Mouse (Mus musculus) MEL (cell line): ENCODE measurements at regions not wholly inside any gene's neighbourhood (a gene's known extent, or its start where the extent isn't known, plus 50 kb on each side); places are given as distances from the start of the nearest gene placed in this dataset.

Experiments used
- DNase-seq: peaks from one replicate; pipeline ENCODE4 v3.0.0; 2011; ENCODE audit warnings: low read depth, low spot score
- H3K27ac ChIP-seq: 2 replicates; pipeline ENCODE4 v1.5.1; 2012; ENCODE audit warnings: low read depth, mild to moderate bottlenecking, control low read depth, low read length, moderate library complexity; ENCODE audit not compliant: control insufficient read depth
- H3K27me3 ChIP-seq, 2 experiments: fragments of 150-350 bp in 1 of 2; sonication (generic) in 1 of 2; 2 replicates each; pipeline ENCODE4 v1.6.1; 2012; ENCODE audit warnings: low read length in 2 of 2, mild to moderate bottlenecking in 2 of 2, improper control_type of control experiment in 1 of 2, moderate library complexity in 1 of 2; ENCODE audit not compliant: insufficient read depth in 2 of 2, control insufficient read depth in 1 of 2
- H3K36me3 ChIP-seq, 2 experiments: 2 replicates each; pipeline ENCODE4 v1.6.1; 2012 to 2014; ENCODE audit warnings: low read length in 2 of 2, improper control_type of control experiment in 1 of 2, inconsistent platforms in 1 of 2, mild to moderate bottlenecking in 1 of 2; ENCODE audit not compliant: insufficient read depth in 2 of 2, control insufficient read depth in 1 of 2
- H3K4me1 ChIP-seq, 2 experiments: fragments of 150-350 bp in 1 of 2; sonication (generic) in 1 of 2; 2 replicates each; pipeline ENCODE4 v1.6.1; 2012; ENCODE audit warnings: low read length in 2 of 2, improper control_type of control experiment in 1 of 2, mild to moderate bottlenecking in 1 of 2; ENCODE audit not compliant: insufficient read depth in 2 of 2, control insufficient read depth in 1 of 2
- H3K4me3 ChIP-seq, 2 experiments: fragments of 150-350 bp in 1 of 2; sonication (generic) in 1 of 2; 2 replicates each; pipeline ENCODE4 v1.5.1; 2012; ENCODE audit warnings: low read depth in 2 of 2, low read length in 2 of 2, mild to moderate bottlenecking in 2 of 2, moderate library complexity in 2 of 2, control low read depth in 1 of 2, improper control_type of control experiment in 1 of 2; ENCODE audit not compliant: control insufficient read depth in 1 of 2, insufficient read depth in 1 of 2
- H3K79me2 ChIP-seq: 2 replicates; pipeline ENCODE4 v1.6.1; 2012; ENCODE audit warnings: mild to moderate bottlenecking, low read length, moderate library complexity; ENCODE audit not compliant: control insufficient read depth, poor library complexity, insufficient read depth
- H3K9ac ChIP-seq: 2 replicates; pipeline ENCODE4 v1.6.1; 2012; ENCODE audit warnings: low read depth, mild to moderate bottlenecking, control low read depth, low read length, moderate library complexity; ENCODE audit not compliant: control insufficient read depth, poor library complexity, severe bottlenecking
- H3K9me3 ChIP-seq: fragments of 150-350 bp; sonication (generic); replicated peaks from 2 replicates; pipeline ENCODE4 v1.6.1; 2012; ENCODE audit warnings: mild to moderate bottlenecking, low read length, improper control_type of control experiment, moderate library complexity; ENCODE audit not compliant: insufficient read depth
- BHLHE40 ChIP-seq: IDR thresholded peaks from 2 replicates; pipeline ENCODE4 v1.6.1; 2012; ENCODE audit warnings: low read depth, mild to moderate bottlenecking, inconsistent platforms, low read length, improper control_type of control experiment, borderline replicate concordance
- E2F4 ChIP-seq: IDR thresholded peaks from 2 replicates; pipeline ENCODE4 v1.6.1; 2011; ENCODE audit warnings: low read depth, low read length, improper control_type of control experiment, borderline replicate concordance
- ETS1 ChIP-seq: IDR thresholded peaks from 2 replicates; pipeline ENCODE4 v1.6.1; 2012; ENCODE audit warnings: low read depth, mild to moderate bottlenecking, inconsistent platforms, low read length, improper control_type of control experiment, moderate library complexity
- GATA1 ChIP-seq: IDR thresholded peaks from 2 replicates; pipeline ENCODE4 v1.6.1; 2011; ENCODE audit warnings: low read depth, low read length, improper control_type of control experiment
- JUND ChIP-seq: IDR thresholded peaks from 2 replicates; pipeline ENCODE4 v1.6.1; 2011; ENCODE audit warnings: low read depth, mild to moderate bottlenecking, improper control_type of control experiment, low read length
- MAFK ChIP-seq: IDR thresholded peaks from 2 replicates; pipeline ENCODE4 v1.6.1; 2011; ENCODE audit warnings: low read depth, mild to moderate bottlenecking, low read length, improper control_type of control experiment, borderline replicate concordance
- MAZ ChIP-seq: IDR thresholded peaks from 2 replicates; pipeline ENCODE4 v1.6.1; 2012; ENCODE audit warnings: low read depth, mild to moderate bottlenecking, inconsistent platforms, low read length, improper control_type of control experiment
- MEF2A ChIP-seq: IDR thresholded peaks from 2 replicates; pipeline ENCODE4 v1.6.1; 2014; ENCODE audit warnings: low read depth, mild to moderate bottlenecking, inconsistent platforms, low read length, improper control_type of control experiment; ENCODE audit not compliant: poor library complexity, insufficient replicate concordance, severe bottlenecking; ENCODE audit errors: extremely low read depth
- NELFE ChIP-seq: IDR thresholded peaks from 2 replicates; pipeline ENCODE4 v1.6.1; 2011; ENCODE audit warnings: low read depth, low read length, improper control_type of control experiment
- POLR2A ChIP-seq, 2 experiments: IDR thresholded peaks; 2 replicates each; pipeline ENCODE4 v1.6.1; 2011 to 2012; ENCODE audit warnings: low read length in 2 of 2, mild to moderate bottlenecking in 2 of 2, control low read depth in 1 of 2, improper control_type of control experiment in 1 of 2, low read depth in 1 of 2, moderate library complexity in 1 of 2; ENCODE audit not compliant: control insufficient read depth in 1 of 2, insufficient read depth in 1 of 2, poor library complexity in 1 of 2
- SMC3 ChIP-seq: IDR thresholded peaks from 2 replicates; pipeline ENCODE4 v1.6.1; 2011; ENCODE audit warnings: low read depth, low read length, improper control_type of control experiment
- TAL1 ChIP-seq: IDR thresholded peaks from 2 replicates; pipeline ENCODE4 v1.6.1; 2012; ENCODE audit warnings: mild to moderate bottlenecking, inconsistent platforms, low read length, moderate library complexity, mixed read lengths
- TBP ChIP-seq: IDR thresholded peaks from 2 replicates; pipeline ENCODE4 v1.8.0; 2011; ENCODE audit warnings: low read depth, low read length, improper control_type of control experiment
- TCF12 ChIP-seq: IDR thresholded peaks from 2 replicates; pipeline ENCODE4 v1.6.1; 2014; ENCODE audit warnings: low read depth, mild to moderate bottlenecking, inconsistent platforms, low read length, improper control_type of control experiment, moderate library complexity
- UBTF ChIP-seq: IDR thresholded peaks from 2 replicates; pipeline ENCODE4 v1.6.1; 2012; ENCODE audit warnings: low read depth, mild to moderate bottlenecking, inconsistent platforms, low read length, improper control_type of control experiment, moderate library complexity, borderline replicate concordance; ENCODE audit not compliant: insufficient read depth
- USF1 ChIP-seq: IDR thresholded peaks from 2 replicates; pipeline ENCODE4 v1.6.1; 2014; ENCODE audit warnings: low read depth, mild to moderate bottlenecking, inconsistent platforms, low read length, improper control_type of control experiment, moderate library complexity
- ZC3H11A ChIP-seq: IDR thresholded peaks from 2 replicates; pipeline ENCODE4 v1.6.1; 2012; ENCODE audit warnings: low read depth, mild to moderate bottlenecking, inconsistent platforms, low read length, improper control_type of control experiment

DNA sequence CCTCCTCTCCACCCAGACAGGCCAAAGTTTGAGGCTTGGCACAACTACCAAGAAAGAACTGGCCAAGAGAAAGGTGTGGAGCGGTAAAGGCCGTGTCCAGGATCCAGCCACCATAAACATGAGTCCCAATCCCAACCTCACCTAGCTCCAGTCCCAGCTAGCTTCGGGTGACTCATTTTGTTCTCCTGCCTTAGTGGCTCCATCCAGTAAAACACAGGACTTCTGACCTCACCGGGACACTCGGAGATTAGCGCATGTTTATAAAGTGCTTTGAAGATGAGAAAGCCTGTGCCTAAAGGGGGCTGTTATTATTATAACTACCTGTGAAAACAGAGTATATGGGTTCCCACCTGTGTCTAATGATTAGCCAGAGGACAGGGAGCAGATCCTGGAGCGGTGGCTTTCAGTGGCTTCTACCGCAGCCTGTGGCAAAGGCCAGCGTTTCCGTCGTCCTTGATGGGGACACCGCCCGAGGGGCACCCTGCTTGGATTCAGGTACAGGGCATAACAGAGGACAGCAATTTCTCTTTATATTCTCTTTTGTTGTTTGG lies 311.9 kb downstream of the Sox9 start:
- H3K36me3 ChIP-seq: no peaks in the 10 kb centered on the region
- H3K4me1 ChIP-seq: peaks cover 4 to 11% of the 10 kb centered on the region in 2 experiments; a peak in 3 of 4 replicates
- no peak for DNase-seq
- H3K9ac ChIP-seq: no peak overlapping the region
- H3K79me2 ChIP-seq: no peaks in the 10 kb centered on the region
- no peak overlapping the region for H3K27ac ChIP-seq
- no peaks in the 10 kb centered on the region for H3K27me3 ChIP-seq
- TF ChIP-seq TAL1: no peak
- no peak for TF ChIP-seq UBTF
- no peak for TF ChIP-seq BHLHE40
- no peak for TF ChIP-seq USF1
- TF ChIP-seq ZC3H11A: no peak
- no peak for TF ChIP-seq E2F4
- no peak for TF ChIP-seq SMC3
- no peak for TF ChIP-seq MAZ
- TF ChIP-seq MEF2A: no peak
- TF ChIP-seq ETS1: no peak
- no peak for TF ChIP-seq MAFK
- H3K4me3 ChIP-seq: no peak overlapping the region
- no peaks in the 10 kb centered on the region for H3K9me3 ChIP-seq

DNA sequence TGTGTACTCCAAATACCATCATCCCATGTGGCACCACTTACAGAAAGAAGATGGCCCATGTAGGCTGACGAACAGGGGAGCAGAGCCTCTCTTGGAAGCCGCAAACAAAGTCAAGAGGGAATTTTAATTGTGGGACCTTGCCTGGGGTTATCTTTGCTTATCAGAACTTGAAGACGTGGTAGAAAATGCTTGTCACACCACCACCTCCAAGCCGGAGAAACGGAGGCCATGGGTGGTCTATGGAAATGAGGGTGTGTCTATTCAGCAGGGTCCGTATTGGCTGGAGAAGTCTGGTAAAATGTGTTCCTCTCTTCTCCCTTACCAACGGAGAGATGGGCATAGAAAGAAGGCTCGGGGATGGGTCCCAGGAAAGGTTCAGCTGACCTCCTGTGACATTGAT lies 313.6 kb downstream of the Sox9 start:
- peak overlapping the region; percentile 27 for H3K27ac ChIP-seq
- no peaks in the 10 kb centered on the region for H3K9me3 ChIP-seq
- no peaks in the 10 kb centered on the region for H3K27me3 ChIP-seq
- H3K9ac ChIP-seq: peak overlapping the region; percentile 53
- H3K79me2 ChIP-seq: no peaks in the 10 kb centered on the region
- peak overlapping the region; percentile 29 to 58 for H3K4me3 ChIP-seq
- H3K4me1 ChIP-seq: peaks cover 7 to 11% of the 10 kb centered on the region in 2 experiments; a peak in 3 of 4 replicates
- no peaks in the 10 kb centered on the region; a peak in 1 of 4 replicates for H3K36me3 ChIP-seq
- 0 out of 2 replicates have a peak, but pooled peaks have one; percentile 12 for TF ChIP-seq TCF12
- 0 out of 2 replicates have a peak, but pooled peaks have one; percentile 6 for TF ChIP-seq TBP
- TF ChIP-seq POLR2A (IDR thresholded peaks at IDR 0.05; ENCODE audit: control insufficient read depth in 1 of 2, insufficient read depth in 1 of 2, low read depth in 1 of 2, low read length in 2 of 2, poor library complexity in 1 of 2): no peak
- TF ChIP-seq GATA1: peak; percentile 52
- no peak for TF ChIP-seq MEF2A
- no peak for TF ChIP-seq JUND
- peak; percentile 31; the same call in 1 of the 2 replicates for TF ChIP-seq NELFE
- peak; percentile 69 for DNase-seq
